In the genomic region with DNA sequence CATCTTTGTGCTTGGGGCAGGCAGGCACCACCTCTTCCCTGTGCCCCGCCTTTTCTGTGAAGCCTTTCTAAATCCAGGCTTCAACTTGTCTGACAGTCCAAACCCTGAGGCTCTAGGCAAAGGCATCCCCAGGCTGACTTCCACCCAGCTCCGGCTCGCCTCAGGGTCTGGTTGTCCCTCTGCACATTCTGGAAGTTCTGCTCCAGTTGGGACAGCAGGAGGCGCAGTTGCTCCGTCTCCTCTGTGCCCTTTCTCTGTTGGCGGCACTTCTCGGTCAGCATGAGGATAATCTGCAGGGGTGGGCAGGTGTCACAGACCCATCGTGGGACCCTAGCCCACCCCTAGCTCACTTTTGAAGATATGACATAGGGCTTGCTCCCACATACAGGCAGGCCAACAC, we compare ENCODE assay signal across 8 mouse cellular contexts. TPM values are rescaled to one million over a fixed set of nuclear protein-coding genes. Genes with fewer than 3 reads are reported as not detected.
DNase-seq lines count a peak whose midpoint lies in the region; TF ChIP-seq lines count a peak whose summit lies in the region.

No protein-coding gene starts in this region.

- H3K4me1 ChIP-seq in E14TG2a.4 (replicated peaks; ENCODE audit: low read depth, low read length): peaks cover 83% of the 10 kb centered on the region

- peaks cover 7% of the 10 kb centered on the region; the same call in 1 of the 2 replicates for H3K27me3 ChIP-seq in E14TG2a.4 (ENCODE audit: insufficient read depth, low read length)

- peak; percentile 65 for TF ChIP-seq CTCF in E14TG2a.4 (conservative IDR thresholded peaks at IDR 0.05; ENCODE audit: low read length)
- TF ChIP-seq CTCF in left cerebral cortex, adult 2 months (IDR thresholded peaks at IDR 0.05): peak; percentile 80

- 0 out of 2 replicates have a peak overlapping the region, but pooled peaks have one; percentile 3 for H3K4me3 ChIP-seq in E14TG2a.4 (replicated peaks; ENCODE audit: low read length)
- H3K4me3 ChIP-seq in left cerebral cortex, adult 2 months: no peak overlapping the region

- intact Hi-C loops in heart, postnatal 25 days (cut with DNase I): loop anchor here (1.0 kb wide), 1 partner anchor 75 kb away; no protein-coding TSS in a partner anchor
- intact Hi-C loops in gastrocnemius, postnatal 36 days (cut with DNase I): loop anchor here (2.0 kb wide), 1 partner anchor 76 kb away; no protein-coding TSS in a partner anchor
- intact Hi-C loops in left cerebral cortex, adult 2 months (cut with DNase I): loop anchor here (1.0 to 5.0 kb wide), 3 partner anchors 78 to 148 kb away; no protein-coding TSS in a partner anchor

- peak; percentile 94 for DNase-seq in heart, adult 11 months
- no peak for DNase-seq in heart, postnatal 25 days (ENCODE audit: low spot score)
- peak; percentile 78 for DNase-seq in cerebellum, adult 9-11 months
- peak; percentile 65 to 70 for DNase-seq in gastrocnemius, postnatal 36 days
- peak; percentile 60 to 67 for DNase-seq in left cerebral cortex, adult 2 months (ENCODE audit: extremely low spot score in 1 of 2, low spot score in 2 of 2)
- peak; percentile 56 for DNase-seq in naive thymus-derived CD4-positive, alpha-beta T cell, adult 2 months (ENCODE audit: low read depth)
- DNase-seq in thymus, adult 18-20 months: peak; percentile 45 to 64

- H3K9me3 ChIP-seq in E14TG2a.4 (ENCODE audit: low read length): no peaks in the 10 kb centered on the region

- no peak overlapping the region for H3K27ac ChIP-seq in left cerebral cortex, adult 2 months

- H3K36me3 ChIP-seq in E14TG2a.4 (ENCODE audit: insufficient read depth, low read length): peaks cover 18% of the 10 kb centered on the region

RNA-seq across cellular contexts. Expression of gene Ptrh1, which starts 3.5 kb away (rescaled TPM):
- total RNA-seq in heart, postnatal 25 days (2021): 1 to 10 TPM; 2.6 to 4.2 TPM
- total RNA-seq in gastrocnemius, postnatal 36 days (2021): 1 to 10 TPM; 2.0 to 2.1 TPM
- 1 to 10 TPM; 7.9 to 9.3 TPM for total RNA-seq in left cerebral cortex, adult 2 months (2021)

RNA-seq across cellular contexts. Expression of gene Ttc16, which starts 3.7 kb away (rescaled TPM):
- under 1 TPM; 0.10 to 0.17 TPM for total RNA-seq in heart, postnatal 25 days (2021)
- total RNA-seq in gastrocnemius, postnatal 36 days (2021): not detected
- total RNA-seq in left cerebral cortex, adult 2 months (2021): under 1 TPM; 0.40 to 0.52 TPM

RNA-seq across cellular contexts. Expression of gene Cfap157, which starts 5.1 kb away (rescaled TPM):
- not detected for total RNA-seq in heart, postnatal 25 days (2021)
- total RNA-seq in gastrocnemius, postnatal 36 days (2021): not detected
- under 1 TPM; 0.20 to 0.61 TPM for total RNA-seq in left cerebral cortex, adult 2 months (2021)

RNA-seq across cellular contexts. Expression of gene Tor2a, which starts 22.1 kb away (rescaled TPM):
- total RNA-seq in heart, postnatal 25 days (2021): 1 to 10 TPM; 8.1 to 8.3 TPM
- total RNA-seq in gastrocnemius, postnatal 36 days (2021): 1 to 10 TPM; 3.9 to 5.1 TPM
- total RNA-seq in left cerebral cortex, adult 2 months (2021): 10 to 100 TPM; 30.4 to 30.7 TPM

RNA-seq across cellular contexts. Expression of gene 6330409D20Rik, which starts 38.3 kb away (rescaled TPM):
- not detected for total RNA-seq in heart, postnatal 25 days (2021)
- total RNA-seq in gastrocnemius, postnatal 36 days (2021): not detected
- 1 to 10 TPM; 1.6 to 2.2 TPM for total RNA-seq in left cerebral cortex, adult 2 months (2021)
